Mouse (Mus musculus) kidney, postnatal 0 days (tissue): ENCODE measurements at regions not wholly inside any gene's neighbourhood (a gene's known extent, or its start where the extent isn't known, plus 50 kb on each side); places are given as distances from the start of the nearest gene placed in this dataset.
A peak's percentile ranks its signal among the peaks of the same experiment; 100 is the strongest.

Experiments
- ATAC-seq: fragments of 200-750 bp; cut with Nextera tagmentation; replicated peaks from 2 replicates; pipeline ENCODE4 v1.8.0; 2017; ENCODE audit warnings: low read depth, moderate number of reproducible peaks, moderate TSS enrichment, moderate library complexity; ENCODE audit not compliant: low FRiP score
- DNase-seq: peaks from one replicate; pipeline ENCODE4 v3.0.0-alpha.2; 2016; ENCODE audit warnings: low spot score
- H3K27ac ChIP-seq: fragments of 300-500 bp; sonication (generic); 2 replicates; pipeline ENCODE4 v1.5.1; 2014; ENCODE audit warnings: mild to moderate bottlenecking
- H3K27me3 ChIP-seq: fragments of 300-500 bp; sonication (generic); 2 replicates; pipeline ENCODE4 v1.6.1; 2014; ENCODE audit warnings: low read length, mixed read lengths; ENCODE audit not compliant: insufficient read depth
- H3K36me3 ChIP-seq: fragments of 300-500 bp; sonication (generic); 2 replicates; pipeline ENCODE4 v1.6.1; 2014; ENCODE audit warnings: low read length, mixed read lengths; ENCODE audit not compliant: insufficient read depth
- H3K4me1 ChIP-seq: fragments of 300-500 bp; sonication (generic); replicated peaks from 2 replicates; pipeline ENCODE4 v1.6.1; 2014; ENCODE audit warnings: antibody characterized with exemption, low read length, mixed read lengths; ENCODE audit not compliant: insufficient read depth
- H3K4me2 ChIP-seq: fragments of 300-500 bp; sonication (generic); 2 replicates; pipeline ENCODE4 v1.6.1; 2014; ENCODE audit warnings: mild to moderate bottlenecking, low read length, moderate library complexity, mixed read lengths
- H3K4me3 ChIP-seq: fragments of 300-500 bp; sonication (generic); replicated peaks from 2 replicates; pipeline ENCODE4 v1.5.1; 2014; ENCODE audit warnings: low read depth, low read length
- H3K9ac ChIP-seq: fragments of 300-500 bp; sonication (generic); 2 replicates; pipeline ENCODE4 v1.6.1; 2014; ENCODE audit warnings: low read depth, low read length
- H3K9me3 ChIP-seq: fragments of 300-500 bp; sonication (generic); replicated peaks from 2 replicates; pipeline ENCODE4 v1.6.1; 2016; ENCODE audit warnings: low read length, inconsistent platforms, mixed read lengths
- CTCF ChIP-seq: IDR thresholded peaks from 2 replicates; pipeline ENCODE4 v1.5.1; 2016; ENCODE audit warnings: antibody characterized with exemption, low read depth, mild to moderate bottlenecking, moderate library complexity
- WGBS: fragments of 180-500 bp; shearing (Covaris S2); extraction: QIAGEN DNeasy Blood & Tissue Kit; methylation state at CpG from one replicate; pipeline ENCODE4 v1.1.7; 2014; 5-methylcytosine and 5-hydroxymethylcytosine counted together

DNA sequence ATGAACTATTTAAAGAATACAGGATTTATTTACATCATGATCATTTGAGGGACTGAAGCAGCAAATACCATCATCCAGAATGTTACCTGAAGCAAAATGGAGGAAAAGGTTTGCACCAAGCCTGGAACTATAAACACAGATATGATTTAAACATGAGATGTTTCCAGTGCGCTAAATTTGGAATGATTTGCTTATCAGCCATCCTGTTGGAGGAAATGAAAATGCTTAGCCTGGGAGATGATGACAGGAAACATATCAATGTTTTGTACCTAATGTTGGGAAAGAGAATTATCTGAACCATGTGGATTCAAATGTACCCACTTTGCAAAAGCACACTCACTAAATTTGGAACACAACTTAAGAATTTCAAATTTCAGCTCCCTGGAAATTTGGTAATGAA lies 149.3 kb downstream of the Adgra3 start:
- H3K4me2 ChIP-seq: no peak overlapping the region
- WGBS: 79% methylated on average over 1 of the region's 1 CpGs
- H3K27ac ChIP-seq: no peak overlapping the region
- no peak overlapping the region for H3K9ac ChIP-seq
- no peak for DNase-seq
- H3K9me3 ChIP-seq: no peaks in the 10 kb centered on the region
- H3K4me3 ChIP-seq: no peak overlapping the region
- no peaks in the 10 kb centered on the region for H3K4me1 ChIP-seq
- no peaks in the 10 kb centered on the region for H3K27me3 ChIP-seq
- ATAC-seq: no peak
- TF ChIP-seq CTCF: no peak
- H3K36me3 ChIP-seq: no peaks in the 10 kb centered on the region

- Histone ChIP-seq H3K4me3 (no peak overlapping the region), H3K36me3 (no peaks in the 10 kb centered on the region), H3K4me1 (no peaks in the 10 kb centered on the region), H3K27ac (no peak overlapping the region), H3K27me3 (no peaks in the 10 kb centered on the region), H3K4me2 (no peak overlapping the region), H3K9me3 (no peaks in the 10 kb centered on the region), H3K9ac (no peak overlapping the region)
- ATAC-seq (no peak), DNase-seq (no peak)
- WGBS: 83% methylated on average over 5 of the region's 5 CpGs
- TF ChIP-seq CTCF: no peak
Observed at GRCm38 (mm10) chr5:49896106-49896505, 162.7 kb downstream of the Adgra3 start.

- 58% methylated on average over 2 of the region's 2 CpGs for WGBS
- TF ChIP-seq CTCF: no peak
Observed at GRCm38 (mm10) chr5:49880383-49880782, 178.4 kb downstream of the Adgra3 start.

GRCm38 (mm10) chr5:49876240-49876639 lies 182.6 kb downstream of the Adgra3 start:
- no peak overlapping the region for H3K4me3 ChIP-seq
- H3K4me1 ChIP-seq: no peaks in the 10 kb centered on the region
- ATAC-seq: no peak
- DNase-seq: no peak
- no peak overlapping the region for H3K9ac ChIP-seq
- H3K4me2 ChIP-seq: no peak overlapping the region
- no peak overlapping the region for H3K27ac ChIP-seq
- no peaks in the 10 kb centered on the region for H3K27me3 ChIP-seq
- 31% methylated on average over 1 of the region's 1 CpGs for WGBS
- no peak for TF ChIP-seq CTCF
- H3K36me3 ChIP-seq: no peaks in the 10 kb centered on the region
- H3K9me3 ChIP-seq: no peaks in the 10 kb centered on the region

More at GRCm38 (mm10) chr5:49880383-49880782, 178.4 kb downstream of the Adgra3 start:
- Histone ChIP-seq H3K27me3 (no peaks in the 10 kb centered on the region), H3K4me1 (no peaks in the 10 kb centered on the region), H3K9me3 (no peaks in the 10 kb centered on the region), H3K36me3 (no peaks in the 10 kb centered on the region), H3K4me2 (no peak overlapping the region), H3K4me3 (no peak overlapping the region), H3K27ac (no peak overlapping the region), H3K9ac (no peak overlapping the region)
- ATAC-seq (no peak), DNase-seq (no peak)

GRCm38 (mm10) chr5:49857202-49857601 lies 201.6 kb downstream of the Adgra3 start:
- Histone ChIP-seq H3K9me3 (no peaks in the 10 kb centered on the region), H3K9ac (no peak overlapping the region), H3K4me3 (no peak overlapping the region), H3K4me1 (no peaks in the 10 kb centered on the region), H3K36me3 (no peaks in the 10 kb centered on the region), H3K27me3 (no peaks in the 10 kb centered on the region), H3K4me2 (no peak overlapping the region), H3K27ac (no peak overlapping the region)
- peak; percentile 70 for TF ChIP-seq CTCF
- 40% methylated on average over 1 of the region's 1 CpGs for WGBS
- DNase-seq (peak; percentile 10), ATAC-seq (no peak)

DNA sequence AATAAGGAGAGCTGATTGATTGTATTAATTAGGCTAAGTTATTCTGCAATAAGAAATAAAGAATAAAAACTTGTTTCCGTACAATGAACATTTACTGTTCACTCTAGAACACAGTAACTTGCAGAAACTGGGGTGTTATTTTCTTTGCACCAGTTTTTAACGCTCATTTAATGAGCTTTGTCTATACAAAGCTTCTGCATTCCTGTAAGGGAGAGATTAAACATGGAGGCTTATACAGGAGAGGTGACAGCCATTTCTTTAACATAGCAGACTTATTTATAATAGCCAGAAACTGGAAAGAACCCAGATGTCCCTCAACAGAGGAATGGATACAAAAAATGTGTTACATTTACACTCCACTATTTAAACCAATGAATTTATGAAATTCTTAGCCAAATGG lies 202.8 kb downstream of the Adgra3 start:
- 83% methylated on average over 2 of the region's 2 CpGs for WGBS
- no peak for TF ChIP-seq CTCF
- H3K9me3 ChIP-seq: no peaks in the 10 kb centered on the region

GRCm38 (mm10) chr5:49848680-49849079 lies 210.1 kb downstream of the Adgra3 start:
- H3K9ac ChIP-seq: no peak overlapping the region
- WGBS: 60% methylated on average over 5 of the region's 5 CpGs

More for the DNA sequence above, 202.8 kb downstream of the Adgra3 start:
- ATAC-seq (no peak), DNase-seq (no peak)
- Histone ChIP-seq H3K4me3 (no peak overlapping the region), H3K36me3 (no peaks in the 10 kb centered on the region), H3K27me3 (no peaks in the 10 kb centered on the region), H3K27ac (no peak overlapping the region), H3K9ac (no peak overlapping the region), H3K4me2 (no peak overlapping the region), H3K4me1 (no peaks in the 10 kb centered on the region)

More at GRCm38 (mm10) chr5:49848680-49849079, 210.1 kb downstream of the Adgra3 start:
- ATAC-seq: no peak
- no peaks in the 10 kb centered on the region; the same call in 1 of the 2 replicates for H3K9me3 ChIP-seq
- no peaks in the 10 kb centered on the region for H3K27me3 ChIP-seq
- H3K27ac ChIP-seq: no peak overlapping the region
- no peak for DNase-seq
- H3K4me3 ChIP-seq: no peak overlapping the region
- no peak overlapping the region for H3K4me2 ChIP-seq
- H3K36me3 ChIP-seq: no peaks in the 10 kb centered on the region
- H3K4me1 ChIP-seq: no peaks in the 10 kb centered on the region
- no peak for TF ChIP-seq CTCF
